Mouse (Mus musculus) small intestine, adult 2 months (tissue): ENCODE results near the gene Tdgf1.

Source experiments
- CTCF ChIP-seq: fragments of 200-500 bp; IDR thresholded peaks from 2 replicates; pipeline ENCODE4 v1.5.1; 2012; ENCODE audit warnings: low read depth, mild to moderate bottlenecking, control low read depth, inconsistent platforms, low read length, moderate library complexity, mixed read lengths; ENCODE audit not compliant: insufficient replicate concordance, insufficient read length; ENCODE audit errors: extremely low read depth
- POLR2A ChIP-seq: fragments of 200-500 bp; IDR thresholded peaks from 2 replicates; pipeline ENCODE4 v1.6.1; 2012; ENCODE audit warnings: low read depth, mild to moderate bottlenecking, control low read depth, inconsistent platforms, low read length, moderate library complexity

DNA sequence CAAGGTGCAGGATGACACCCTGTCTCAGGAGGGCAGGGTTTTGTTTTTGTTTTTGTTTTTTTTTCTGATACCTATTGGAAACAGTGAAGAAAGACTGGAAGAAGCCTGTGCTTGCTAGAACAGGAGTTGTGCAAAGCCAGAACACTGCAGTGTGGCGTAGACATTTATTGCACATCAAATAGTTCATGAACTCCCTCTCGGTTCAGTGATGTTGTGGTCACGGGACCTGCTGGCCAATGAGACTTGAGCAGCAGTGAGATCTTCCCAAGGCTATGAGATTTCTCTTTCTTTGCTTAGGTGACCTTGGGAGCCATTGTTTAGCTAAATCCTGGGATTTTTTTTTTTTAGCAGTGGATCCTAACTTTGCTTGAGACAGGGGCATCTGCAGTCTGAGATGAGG is 42.1 kb upstream of the Tdgf1 start:
- TF ChIP-seq POLR2A (no peak), CTCF (no peak)
